Mouse (Mus musculus) midbrain, embryonic 12.5 days (tissue): Measurements from ENCODE around the gene Rps12. TPM values are rescaled to one million over a fixed set of nuclear protein-coding genes. Genes with fewer than 3 reads are reported as not detected.
"Not testable (repeated sequence)": the region's sequence is repeated elsewhere in the genome, so short reads cannot be mapped to it uniquely, and the experiment has no call there.

Experiments used
- ATAC-seq: fragments of 200-750 bp; cut with Nextera tagmentation; 2 replicates; pipeline ENCODE4 v1.8.0; 2017; ENCODE audit warnings: low read depth, moderate TSS enrichment, moderate library complexity; ENCODE audit not compliant: low FRiP score
- H3K27ac ChIP-seq: fragments of 300-500 bp; sonication (generic); replicated peaks from 2 replicates; pipeline ENCODE4 v1.5.1; 2016; ENCODE audit warnings: mild to moderate bottlenecking
- H3K27me3 ChIP-seq: fragments of 300-500 bp; sonication (generic); 2 replicates; pipeline ENCODE4 v1.6.1; 2016; ENCODE audit warnings: mild to moderate bottlenecking
- H3K36me3 ChIP-seq: fragments of 300-500 bp; sonication (generic); 2 replicates; pipeline ENCODE4 v1.6.1; 2016
- H3K4me1 ChIP-seq: fragments of 300-500 bp; sonication (generic); 2 replicates; pipeline ENCODE4 v1.6.1; 2016
- H3K4me2 ChIP-seq: fragments of 300-500 bp; sonication (generic); replicated peaks from 2 replicates; pipeline ENCODE4 v1.6.1; 2016; ENCODE audit warnings: mild to moderate bottlenecking, moderate library complexity
- H3K4me3 ChIP-seq: fragments of 300-500 bp; sonication (generic); 2 replicates; pipeline ENCODE4 v1.5.1; 2016; ENCODE audit warnings: mild to moderate bottlenecking
- H3K9ac ChIP-seq: fragments of 300-500 bp; sonication (generic); replicated peaks from 2 replicates; pipeline ENCODE4 v1.6.1; 2016; ENCODE audit warnings: mild to moderate bottlenecking, moderate library complexity
- H3K9me3 ChIP-seq: fragments of 300-500 bp; sonication (generic); 2 replicates; pipeline ENCODE4 v1.6.1; 2016; ENCODE audit warnings: mild to moderate bottlenecking
- WGBS: fragments of 180-500 bp; shearing (Covaris S2); methylation state at CpG from one replicate; pipeline ENCODE4 v1.1.7; 2016; 5-methylcytosine and 5-hydroxymethylcytosine counted together
- polyA plus RNA-seq: library from polyadenylated mRNA; unstranded; fragments of >200 nt; fragmentation: Nextera tagmentation; extraction: Ambion mirVana; gene quantifications from 2 replicates; pipeline ENCODE4 v1.2.1, GENCODE M21; 2016

Gene Rps12
- polyA plus RNA-seq, 1 experiment from 2014 or later: 101 TPM

DNA sequence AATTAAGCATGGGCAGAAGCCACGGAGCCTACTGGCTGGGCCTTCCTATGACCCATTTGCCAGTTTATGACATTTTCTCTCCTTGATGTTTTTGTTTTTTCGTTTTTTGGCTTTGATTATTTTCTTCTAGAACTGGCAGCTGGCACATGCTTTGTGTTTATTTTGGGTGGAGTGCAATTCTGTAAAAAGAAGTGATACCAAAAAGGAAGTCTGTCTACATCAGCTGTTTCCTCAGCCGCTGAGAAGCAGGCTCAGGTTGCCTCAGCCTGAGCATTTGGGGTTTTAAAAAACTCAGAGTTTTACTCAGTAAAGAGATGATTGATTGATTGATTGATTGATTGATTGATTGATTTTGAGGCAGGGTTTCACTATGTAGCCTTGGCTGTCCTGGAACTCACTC lies 15.8 kb upstream of the Rps12 start:
- Histone ChIP-seq H3K9ac (no peak overlapping the region), H3K4me1 (peaks cover 3% of the 10 kb centered on the region), H3K27me3 (no peaks in the 10 kb centered on the region; the same call in 1 of the 2 replicates), H3K4me2 (no peak overlapping the region), H3K4me3 (no peak overlapping the region), H3K27ac (no peak overlapping the region), H3K36me3 (peaks cover 26% of the 10 kb centered on the region), H3K9me3 (no peaks in the 10 kb centered on the region)
- no peak for ATAC-seq
- 75% methylated on average over 3 of the region's 3 CpGs for WGBS

DNA sequence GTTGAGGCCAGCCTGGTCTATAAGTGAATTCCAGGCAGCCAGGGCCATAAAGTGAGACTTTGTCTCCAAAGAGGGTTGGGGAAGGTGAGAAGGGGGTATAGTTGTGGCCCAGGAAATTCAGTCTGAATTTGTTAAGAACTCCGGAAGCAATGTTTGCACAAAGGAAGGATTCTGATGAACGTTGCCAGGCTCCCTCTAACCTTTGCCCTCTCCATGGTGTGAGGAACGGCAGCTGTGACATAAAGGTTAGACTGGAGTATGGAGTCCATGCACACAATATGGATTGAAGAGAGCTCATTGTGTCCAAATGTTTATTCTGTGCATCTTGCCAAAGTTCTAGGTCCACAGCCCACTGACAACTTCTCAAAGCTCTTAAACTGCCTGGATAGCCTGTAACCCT lies 12.9 kb upstream of the Rps12 start:
- Histone ChIP-seq H3K4me1 (peaks cover 14% of the 10 kb centered on the region; the same call in 1 of the 2 replicates), H3K4me3 (no peak overlapping the region), H3K4me2 (no peak overlapping the region), H3K27ac (no peak overlapping the region), H3K36me3 (peaks cover 23% of the 10 kb centered on the region), H3K9me3 (no peaks in the 10 kb centered on the region), H3K9ac (no peak overlapping the region), H3K27me3 (no peaks in the 10 kb centered on the region; the same call in 1 of the 2 replicates)
- WGBS: 18% methylated on average over 3 of the region's 3 CpGs
- ATAC-seq: no peak

DNA sequence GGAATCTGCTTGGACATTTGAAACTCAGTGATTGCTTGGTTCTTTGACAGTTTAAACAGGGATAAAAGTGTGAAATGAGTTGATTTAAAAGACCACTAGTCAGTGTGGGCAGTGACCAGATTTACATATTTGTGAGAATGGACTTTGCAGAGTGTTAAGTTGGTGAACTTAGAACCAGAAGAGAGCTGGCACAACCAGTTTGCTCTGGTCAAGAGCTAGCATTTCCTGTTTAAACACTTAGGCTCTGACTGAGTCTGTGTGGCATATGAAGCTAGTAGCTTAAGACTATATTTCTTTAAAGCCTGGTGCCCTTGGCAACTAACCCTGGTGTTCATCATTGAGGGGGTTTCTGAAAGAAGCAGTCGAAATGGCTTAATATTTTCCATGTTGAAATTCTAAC lies 11.1 kb upstream of the Rps12 start:
- H3K27ac ChIP-seq: no peak overlapping the region
- H3K4me3 ChIP-seq: peak overlapping the region; percentile 62
- H3K36me3 ChIP-seq: peaks cover 13% of the 10 kb centered on the region
- 0 out of 2 replicates have a peak overlapping the region, but pooled peaks have one; percentile 80 for H3K9ac ChIP-seq
- 0 out of 2 replicates have a peak, but pooled peaks have one; percentile 24 for ATAC-seq
- peaks cover 14% of the 10 kb centered on the region; the same call in 1 of the 2 replicates for H3K4me1 ChIP-seq
- WGBS: 81% methylated on average over 1 of the region's 1 CpGs
- no peaks in the 10 kb centered on the region for H3K9me3 ChIP-seq
- peak overlapping the region; percentile 66 for H3K4me2 ChIP-seq
- H3K27me3 ChIP-seq: no peaks in the 10 kb centered on the region

DNA sequence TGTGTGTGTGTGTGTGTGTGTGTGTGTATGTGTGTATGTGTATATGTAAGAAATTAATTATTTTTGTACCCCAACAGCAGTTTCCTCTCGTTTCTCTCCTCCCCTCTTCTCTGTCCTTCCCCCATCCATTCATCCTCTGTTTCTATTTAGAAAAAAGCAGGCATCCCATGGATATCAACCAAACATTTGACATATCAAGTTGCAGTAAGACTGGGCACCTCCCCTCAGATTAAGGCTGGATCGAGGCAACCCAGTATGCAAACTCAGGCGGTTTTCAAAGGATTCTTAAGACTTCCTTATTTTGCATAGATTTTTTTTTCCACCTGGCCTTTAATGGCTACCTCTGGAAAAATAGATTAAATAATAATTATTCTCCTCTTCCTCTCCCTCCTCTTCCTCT lies 10.5 kb upstream of the Rps12 start:
- peaks cover 9% of the 10 kb centered on the region for H3K36me3 ChIP-seq
- peak overlapping the region; percentile 66 for H3K4me2 ChIP-seq
- peak overlapping the region; percentile 62 for H3K4me3 ChIP-seq
- 14% methylated on average over 3 of the region's 3 CpGs for WGBS
- H3K9ac ChIP-seq: peak overlapping the region; percentile 80; the same call in 1 of the 2 replicates
- peaks cover 14% of the 10 kb centered on the region; the same call in 1 of the 2 replicates for H3K4me1 ChIP-seq
- no peaks in the 10 kb centered on the region for H3K9me3 ChIP-seq
- H3K27me3 ChIP-seq: no peaks in the 10 kb centered on the region
- H3K27ac ChIP-seq: no peak overlapping the region
- peak; percentile 8; the same call in 1 of the 2 replicates for ATAC-seq

DNA sequence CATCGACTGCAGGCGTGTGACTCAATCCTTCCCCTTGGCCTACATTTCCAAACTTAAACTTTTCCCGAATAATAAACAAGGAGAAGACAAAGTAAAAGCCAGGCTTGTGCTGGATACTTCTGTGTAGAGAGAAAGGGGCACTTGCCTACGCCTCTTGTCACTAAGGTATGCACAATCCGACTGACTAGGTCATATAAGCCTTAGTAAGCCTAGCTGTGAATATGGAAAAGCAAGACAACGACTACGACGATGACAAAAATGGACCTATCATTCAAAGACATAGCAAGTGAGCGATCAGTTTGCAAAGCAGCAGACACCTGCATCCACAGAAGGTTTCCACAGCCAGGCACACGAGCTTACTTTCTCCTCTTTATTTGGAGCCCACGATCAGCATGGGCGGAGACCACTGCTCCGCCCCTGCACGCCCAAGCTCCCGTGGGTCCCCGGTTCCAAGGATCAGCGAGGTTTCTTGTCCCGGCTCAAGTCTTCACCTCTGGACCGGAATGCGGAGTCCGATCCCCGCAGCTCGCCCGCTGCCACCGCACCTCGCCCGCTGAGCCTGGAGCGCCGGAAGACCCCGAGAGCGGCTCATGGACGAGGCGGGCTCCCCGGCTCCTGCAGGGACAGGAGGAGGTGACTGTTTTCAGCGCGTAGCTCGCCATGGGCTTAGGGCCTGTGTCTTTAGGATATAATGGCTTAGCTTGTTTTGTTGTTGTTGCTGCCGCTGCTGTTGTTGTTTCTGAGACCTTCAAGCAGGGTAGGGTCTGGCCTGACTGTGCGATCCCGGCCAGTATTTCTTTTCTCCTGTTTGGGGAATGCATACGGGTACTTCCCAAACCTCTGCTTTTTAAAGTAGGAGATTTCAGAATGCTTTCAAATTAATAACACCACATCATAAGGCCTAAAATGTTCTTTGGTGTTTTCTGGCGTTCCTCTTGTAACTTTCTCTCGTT lies 9.8 kb upstream of the Rps12 start, which contains the start of gene Slc18b1:
Gene Slc18b1, plus strand, starts transcription at position 436 of the 953 bp plus-strand sequence.
- no peaks in the 10 kb centered on the region for H3K27me3 ChIP-seq
- peaks cover 6% of the 10 kb centered on the region for H3K36me3 ChIP-seq
- H3K9me3 ChIP-seq: no peaks in the 10 kb centered on the region
- peak; percentile 72 for ATAC-seq
- H3K4me1 ChIP-seq: peaks cover 14% of the 10 kb centered on the region; the same call in 1 of the 2 replicates
- H3K4me3 ChIP-seq: peak within 1 kb of the TSS; percentile 62
- WGBS: 4% methylated on average over 43 of the region's 43 CpGs
- H3K27ac ChIP-seq: peak within 1 kb of the TSS; percentile 40; the same call in 1 of the 2 replicates
- H3K9ac ChIP-seq: peak within 1 kb of the TSS; percentile 80
- peak within 1 kb of the TSS; percentile 66 for H3K4me2 ChIP-seq

DNA sequence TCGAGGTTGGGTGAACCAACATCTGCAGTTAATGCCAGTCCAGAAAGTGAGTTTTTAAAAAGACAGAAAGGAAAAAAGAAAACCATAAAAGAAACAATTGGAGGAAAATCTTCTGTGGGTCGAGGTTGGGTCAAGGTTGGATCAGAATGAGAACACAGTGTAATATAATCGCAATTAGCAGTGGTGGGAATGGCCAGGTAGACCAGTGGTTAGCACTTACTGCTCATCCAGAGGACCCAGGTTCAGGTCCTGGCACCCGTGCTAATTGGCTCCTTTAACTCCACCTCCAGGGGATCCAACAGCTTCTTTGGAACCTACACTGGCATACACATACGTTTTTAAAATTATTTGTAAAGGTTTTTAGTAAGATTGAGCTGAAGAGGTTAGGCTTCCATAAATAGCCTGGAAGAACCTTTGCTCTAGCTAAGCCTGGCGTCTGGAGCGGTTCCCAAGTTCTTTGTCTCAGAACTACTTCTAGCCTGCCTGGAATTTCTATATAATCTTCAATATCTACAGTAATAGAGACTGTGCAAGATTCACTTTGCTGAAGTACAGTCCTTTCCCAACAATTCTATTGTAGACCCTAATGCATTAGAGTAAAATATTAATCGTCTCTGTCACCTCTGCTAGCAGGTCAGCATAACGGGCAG lies 8.9 kb upstream of the Rps12 start:
- Histone ChIP-seq H3K4me1 (peaks cover 14% of the 10 kb centered on the region; the same call in 1 of the 2 replicates), H3K27ac (no peak overlapping the region), H3K4me2 (peak overlapping the region; percentile 66), H3K36me3 (no peaks in the 10 kb centered on the region), H3K27me3 (no peaks in the 10 kb centered on the region), H3K9ac (0 out of 2 replicates have a peak overlapping the region, but pooled peaks have one; percentile 80), H3K4me3 (peak overlapping the region; percentile 62), H3K9me3 (no peaks in the 10 kb centered on the region)
- no peak for ATAC-seq
- 53% methylated on average over 9 of the region's 9 CpGs for WGBS

DNA sequence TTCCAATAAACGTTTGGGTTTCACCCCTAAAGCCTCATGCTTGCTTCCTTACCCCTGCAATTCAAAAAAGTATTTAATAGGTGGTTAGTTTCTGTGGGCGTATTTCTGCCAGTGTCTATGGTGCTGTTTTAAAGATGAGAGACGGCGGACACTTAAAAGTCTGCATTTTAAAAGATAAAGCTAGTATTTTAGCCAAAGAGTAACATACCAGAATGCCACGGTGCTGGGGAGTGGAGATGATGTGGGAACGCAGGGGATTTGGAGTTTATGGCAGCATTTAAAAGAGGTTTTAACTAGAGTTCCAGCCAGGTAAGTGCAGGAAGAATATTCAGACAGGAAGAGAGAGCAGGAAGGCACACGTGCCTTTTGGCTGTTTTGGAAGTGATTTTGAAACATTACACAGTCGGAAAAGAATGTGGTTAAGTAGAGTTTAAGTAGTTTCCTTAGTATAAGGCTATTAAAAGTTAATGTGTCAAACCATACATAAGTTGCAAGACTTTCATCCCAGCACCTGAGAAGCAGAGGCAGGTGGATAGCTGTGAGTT lies 1.1 kb upstream of the Rps12 start:
- WGBS: 11% methylated on average over 8 of the region's 8 CpGs
- no peak for ATAC-seq
- Histone ChIP-seq H3K4me3 (peak overlapping the region; percentile 91), H3K4me2 (peak overlapping the region; percentile 87), H3K27me3 (no peaks in the 10 kb centered on the region), H3K9me3 (no peaks in the 10 kb centered on the region), H3K36me3 (peaks cover 28% of the 10 kb centered on the region), H3K27ac (0 out of 2 replicates have a peak overlapping the region, but pooled peaks have one; percentile 66), H3K9ac (peak overlapping the region; percentile 73), H3K4me1 (peaks cover 30% of the 10 kb centered on the region)

DNA sequence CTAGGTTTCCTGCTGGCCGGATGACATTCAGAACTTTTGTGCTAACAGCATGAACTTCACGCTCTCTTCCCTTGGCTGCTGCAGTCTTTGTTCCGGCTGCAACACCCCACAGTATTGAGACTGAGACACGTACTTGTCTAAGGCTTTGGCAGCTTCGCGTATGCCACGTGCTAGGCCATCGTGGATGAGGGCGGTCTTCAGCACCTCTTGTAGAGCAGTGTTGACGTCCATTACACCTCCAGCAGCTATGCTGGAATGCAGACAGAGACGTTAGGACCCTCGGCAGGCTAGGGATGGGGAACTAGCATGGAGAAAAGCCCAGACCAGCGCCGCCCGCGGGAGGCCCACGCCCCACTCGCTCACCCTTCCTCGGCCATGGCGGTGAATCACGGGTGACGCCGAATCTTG lies 440 bp downstream of the Rps12 start:
- ATAC-seq: peak; percentile 61
- WGBS: under 1% methylated on average over 23 of the region's 23 CpGs
- Histone ChIP-seq H3K9ac (peak overlapping the region; percentile 95), H3K36me3 (peaks cover 33% of the 10 kb centered on the region), H3K4me2 (peak overlapping the region; percentile 87), H3K4me1 (peaks cover 30% of the 10 kb centered on the region), H3K27ac (0 out of 2 replicates have a peak overlapping the region, but pooled peaks have one; percentile 6), H3K4me3 (peak overlapping the region; percentile 91)
- H3K27me3 ChIP-seq, H3K9me3 ChIP-seq: not testable (repeated sequence)

DNA sequence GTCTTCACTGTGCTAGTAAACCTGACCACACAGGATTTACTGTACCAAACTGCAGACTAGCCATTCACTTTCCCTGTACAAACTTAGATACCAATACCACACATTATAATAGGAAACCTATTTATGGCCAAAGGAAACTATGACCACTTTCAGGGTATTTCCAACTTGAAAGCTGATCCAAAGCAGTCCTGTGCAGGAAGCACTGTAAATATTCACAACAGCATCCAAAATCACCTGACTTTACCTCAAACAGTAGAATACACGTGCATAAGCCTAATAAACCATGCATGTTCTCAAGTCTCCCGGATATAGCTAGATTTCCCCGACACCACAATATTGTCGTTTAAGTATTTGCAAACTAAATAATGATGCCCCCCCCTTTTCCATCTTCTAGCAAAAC lies 1.0 kb downstream of the Rps12 start:
- under 1% methylated on average over 4 of the region's 4 CpGs for WGBS
- ATAC-seq: no peak
- peaks cover 33% of the 10 kb centered on the region for H3K36me3 ChIP-seq

DNA sequence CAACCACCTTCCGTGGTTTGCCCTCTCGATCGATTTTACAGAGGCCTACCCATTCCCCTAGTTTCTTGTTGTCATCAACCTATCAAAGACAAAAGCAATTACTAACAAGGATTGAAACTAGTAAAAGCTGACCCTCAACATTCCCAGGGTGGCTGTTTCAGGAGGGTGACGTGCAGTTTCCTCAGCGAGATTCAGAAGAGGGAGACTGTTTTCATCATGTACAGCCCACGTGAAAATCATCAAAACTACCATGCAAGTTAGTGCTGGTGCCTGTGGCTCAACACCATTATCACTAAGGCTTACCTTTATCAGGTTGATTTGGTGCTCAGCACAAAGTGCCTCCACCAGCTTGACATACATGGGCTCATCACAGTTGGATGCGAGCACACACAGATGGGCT lies 1.5 kb downstream of the Rps12 start:
- 42% methylated on average over 7 of the region's 7 CpGs for WGBS
- H3K4me2 ChIP-seq: peak overlapping the region; percentile 87
- peak overlapping the region; percentile 95 for H3K9ac ChIP-seq
- not testable (repeated sequence) for H3K27me3 ChIP-seq, H3K27ac ChIP-seq, ATAC-seq, H3K9me3 ChIP-seq
- H3K4me1 ChIP-seq: peaks cover 30% of the 10 kb centered on the region
- H3K4me3 ChIP-seq: peak overlapping the region; percentile 91
- peaks cover 37% of the 10 kb centered on the region for H3K36me3 ChIP-seq

More for the DNA sequence above, 1.0 kb downstream of the Rps12 start:
- Histone ChIP-seq H3K9me3 (no peaks in the 10 kb centered on the region), H3K4me2 (peak overlapping the region; percentile 87), H3K4me3 (peak overlapping the region; percentile 91), H3K9ac (peak overlapping the region; percentile 95), H3K27ac (0 out of 2 replicates have a peak overlapping the region, but pooled peaks have one; percentile 6), H3K4me1 (peaks cover 30% of the 10 kb centered on the region), H3K27me3 (no peaks in the 10 kb centered on the region)

DNA sequence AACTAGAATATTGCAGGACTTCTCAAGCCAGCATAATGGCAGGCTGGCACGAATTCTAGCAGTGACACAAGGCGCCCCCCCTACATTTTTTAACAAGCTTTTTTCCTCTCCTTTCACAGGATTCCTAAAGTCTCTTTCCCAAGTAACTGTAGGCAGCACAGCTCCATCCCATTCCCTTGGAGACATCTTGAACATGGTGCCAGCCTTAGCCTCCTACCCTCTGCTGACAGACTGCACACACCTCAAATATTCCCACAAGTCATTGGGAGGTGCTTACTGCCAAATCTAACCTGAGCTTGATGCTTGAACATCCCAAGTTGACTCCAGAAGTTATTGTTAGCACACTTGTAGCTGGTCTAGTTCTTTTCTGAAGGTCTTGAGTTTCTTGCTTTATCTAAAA lies 3.0 kb downstream of the Rps12 start:
- no peak overlapping the region for H3K4me2 ChIP-seq
- 45% methylated on average over 2 of the region's 2 CpGs for WGBS
- no peak overlapping the region for H3K4me3 ChIP-seq
- H3K4me1 ChIP-seq: peaks cover 30% of the 10 kb centered on the region
- no peak overlapping the region for H3K27ac ChIP-seq
- H3K36me3 ChIP-seq: peaks cover 40% of the 10 kb centered on the region
- H3K27me3 ChIP-seq: no peaks in the 10 kb centered on the region
- no peak overlapping the region for H3K9ac ChIP-seq
- no peak for ATAC-seq
- no peaks in the 10 kb centered on the region for H3K9me3 ChIP-seq
